Mouse (Mus musculus): ENCODE data around the gene Dlx3. TPM values are rescaled to one million over a fixed set of nuclear protein-coding genes. Genes with fewer than 3 reads are reported as not detected.
A peak's percentile ranks its signal among the peaks of the same experiment; 100 is the strongest.

Gene Dlx3
- total and polyA plus RNA-seq, 2 experiments from 2014 or later, result 0.23 to 0.37 TPM

DNA sequence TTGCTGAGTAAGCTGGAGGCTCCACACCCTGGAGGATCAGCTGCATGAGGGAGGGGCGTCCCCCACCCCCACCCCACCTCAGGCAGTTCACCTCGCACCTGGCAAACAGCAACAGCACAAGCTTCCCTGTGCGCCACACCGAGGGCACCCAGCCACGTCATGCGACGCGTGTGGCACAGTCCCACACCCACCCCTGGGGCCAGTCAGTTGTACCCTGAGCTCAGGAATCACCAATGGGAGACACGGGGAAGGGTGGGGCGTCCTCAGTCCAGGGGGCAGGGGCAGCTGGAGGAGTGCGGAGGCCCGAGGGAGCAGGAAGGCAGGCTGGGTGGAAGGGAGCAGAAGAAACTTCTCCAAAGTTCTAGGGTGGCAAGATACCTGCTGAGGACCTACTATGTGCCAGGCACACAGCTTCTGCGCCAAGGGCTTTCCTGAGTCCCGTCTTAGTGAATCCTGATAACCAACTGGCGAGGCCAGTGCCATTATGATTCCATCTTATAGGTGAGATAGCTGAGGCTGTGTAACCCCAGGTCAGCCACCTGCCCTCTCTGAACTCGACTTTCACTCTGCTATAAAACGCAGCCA, 10.8 kb downstream of the Dlx3 start:
- no peak overlapping the region for H3K9ac ChIP-seq (replicated peaks; ENCODE audit: low read length)
- H3K4me1 ChIP-seq (ENCODE audit: insufficient read depth, low read length), result peaks cover 7% of the 10 kb centered on the region; the same call in 1 of the 2 replicates
- H3K9me3 ChIP-seq (ENCODE audit: low read length), result no peaks in the 10 kb centered on the region
- no peaks in the 10 kb centered on the region for H3K27me3 ChIP-seq (ENCODE audit: insufficient read depth, low read length)
- no peak overlapping the region for H3K27ac ChIP-seq
- no peak overlapping the region for H3K4me3 ChIP-seq (ENCODE audit: low read length)
- WGBS, result 80% methylated on average over 17 of the region's 17 CpGs
- no peak for DNase-seq (ENCODE audit: low spot score)
- no peaks in the 10 kb centered on the region for H3K36me3 ChIP-seq (ENCODE audit: insufficient read depth, low read length)
- H3K4me2 ChIP-seq (ENCODE audit: low read depth, low read length), result no peak overlapping the region
- TF ChIP-seq CTCF (IDR thresholded peaks at IDR 0.05; ENCODE audit: low read depth), result no peak
- ATAC-seq, result no peak

DNA sequence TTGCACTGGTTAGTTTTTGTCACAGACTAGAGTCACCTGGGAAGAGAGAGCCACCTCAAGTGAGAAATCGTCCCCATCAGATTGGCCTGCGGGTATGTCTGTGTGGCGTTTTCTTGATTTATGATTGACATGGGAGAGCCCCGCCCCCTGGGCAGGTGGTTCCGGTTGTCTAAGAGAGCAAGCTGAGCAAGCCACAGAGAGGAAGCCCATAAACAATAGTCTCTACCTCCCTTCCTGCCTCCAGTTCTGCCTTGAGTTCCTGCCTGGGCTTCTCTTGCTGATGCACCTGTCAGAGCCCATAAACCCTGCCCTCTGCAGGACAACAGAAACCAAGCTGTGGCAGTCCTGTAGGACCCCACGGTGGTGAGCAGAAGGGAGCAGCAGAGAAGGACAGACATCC, 13.4 kb downstream of the Dlx3 start:
- WGBS, result 71% methylated on average over 6 of the region's 6 CpGs
- Histone ChIP-seq H3K4me2 (ENCODE audit: low read depth, low read length) (no peak overlapping the region), H3K4me1 (ENCODE audit: insufficient read depth, low read length) (no peaks in the 10 kb centered on the region), H3K9ac (replicated peaks; ENCODE audit: low read length) (no peak overlapping the region), H3K9me3 (ENCODE audit: low read length) (no peaks in the 10 kb centered on the region), H3K27me3 (ENCODE audit: insufficient read depth, low read length) (no peaks in the 10 kb centered on the region; the same call in 1 of the 2 replicates), H3K4me3 (ENCODE audit: low read length) (no peak overlapping the region), H3K27ac (no peak overlapping the region), H3K36me3 (ENCODE audit: insufficient read depth, low read length) (no peaks in the 10 kb centered on the region)
- no peak for TF ChIP-seq CTCF (IDR thresholded peaks at IDR 0.05; ENCODE audit: low read depth)
- ATAC-seq, result no peak
- no peak for DNase-seq (ENCODE audit: low spot score)

DNA sequence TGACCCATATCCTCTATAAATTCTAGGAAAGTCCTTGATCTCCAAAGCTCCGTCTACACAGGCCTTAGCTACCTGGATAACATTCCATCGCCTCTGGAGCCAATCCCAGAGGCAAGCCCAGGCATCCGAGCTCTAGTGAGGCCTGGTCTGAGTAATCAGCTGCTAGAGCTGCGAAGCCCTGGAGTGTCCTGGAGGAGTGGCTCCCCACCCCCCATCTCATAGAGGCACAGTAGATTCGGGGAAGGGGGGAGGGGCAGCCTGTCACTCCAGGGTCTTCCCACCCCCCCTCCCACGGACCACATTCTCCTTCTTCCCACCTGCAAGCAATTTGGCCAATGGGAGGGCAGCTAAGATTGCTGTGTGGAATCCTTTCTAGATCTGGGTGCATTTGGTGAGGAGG, 17.4 kb downstream of the Dlx3 start:
- Histone ChIP-seq H3K4me2 (ENCODE audit: low read depth, low read length) (no peak overlapping the region), H3K9me3 (ENCODE audit: low read length) (no peaks in the 10 kb centered on the region), H3K9ac (replicated peaks; ENCODE audit: low read length) (no peak overlapping the region), H3K4me1 (ENCODE audit: insufficient read depth, low read length) (no peaks in the 10 kb centered on the region), H3K36me3 (ENCODE audit: insufficient read depth, low read length) (no peaks in the 10 kb centered on the region), H3K4me3 (ENCODE audit: low read length) (no peak overlapping the region), H3K27me3 (ENCODE audit: insufficient read depth, low read length) (peaks cover 30% of the 10 kb centered on the region), H3K27ac (no peak overlapping the region)
- DNase-seq (ENCODE audit: low spot score), result no peak
- peak; percentile 31; the same call in 1 of the 2 replicates for ATAC-seq
- TF ChIP-seq CTCF (IDR thresholded peaks at IDR 0.05; ENCODE audit: low read depth), result no peak
- WGBS, result 25% methylated on average over 6 of the region's 6 CpGs

DNA sequence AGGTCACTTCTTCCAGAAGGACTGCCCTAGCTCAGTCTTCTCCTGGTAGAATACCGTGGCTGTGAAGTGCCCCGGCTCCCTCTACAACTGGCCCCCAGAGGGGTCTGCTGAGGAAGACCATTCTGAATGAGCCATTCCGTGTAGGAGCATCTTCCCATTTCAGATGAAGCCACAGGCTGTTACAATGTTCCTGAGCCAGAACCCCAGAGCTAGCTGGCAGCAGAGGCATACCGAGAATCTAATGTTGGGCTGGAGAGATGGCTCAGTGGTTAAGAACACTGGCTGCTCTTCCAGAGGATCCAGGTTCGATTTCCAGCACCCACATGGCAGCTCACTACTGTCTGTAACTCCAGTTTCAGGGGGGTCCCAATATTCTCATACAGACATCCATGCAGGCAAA, 20.0 kb downstream of the Dlx3 start:
- Histone ChIP-seq H3K27me3 (ENCODE audit: insufficient read depth, low read length) (peaks cover 51% of the 10 kb centered on the region), H3K4me2 (ENCODE audit: low read depth, low read length) (no peak overlapping the region), H3K9ac (replicated peaks; ENCODE audit: low read length) (no peak overlapping the region), H3K4me3 (ENCODE audit: low read length) (no peak overlapping the region), H3K9me3 (ENCODE audit: low read length) (no peaks in the 10 kb centered on the region), H3K4me1 (ENCODE audit: insufficient read depth, low read length) (no peaks in the 10 kb centered on the region), H3K27ac (no peak overlapping the region), H3K36me3 (ENCODE audit: insufficient read depth, low read length) (no peaks in the 10 kb centered on the region)
- DNase-seq (ENCODE audit: low spot score) (no peak), ATAC-seq (no peak)
- TF ChIP-seq CTCF (IDR thresholded peaks at IDR 0.05; ENCODE audit: low read depth), result no peak
- WGBS, result 51% methylated on average over 5 of the region's 5 CpGs

DNA sequence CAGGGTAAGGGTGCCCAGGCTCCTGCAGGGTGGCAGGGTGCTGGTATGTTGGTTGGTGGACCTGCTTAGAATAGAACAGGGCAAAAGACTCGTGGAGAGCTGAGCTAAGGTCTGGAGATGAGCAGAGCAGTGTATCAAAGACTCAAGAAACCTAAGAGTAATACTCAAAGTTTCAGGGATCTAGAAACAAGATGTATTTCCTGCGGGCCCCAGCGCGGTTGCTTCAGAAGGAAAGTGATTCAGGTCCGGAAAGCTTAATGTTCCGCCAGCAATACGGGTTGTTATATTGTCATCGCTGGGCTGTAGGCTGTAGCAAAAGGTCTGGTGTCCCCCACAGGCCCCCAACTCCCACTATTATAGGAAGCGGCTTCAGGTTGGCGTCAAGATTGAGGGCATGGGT, 22.3 kb downstream of the Dlx3 start:
- H3K27ac ChIP-seq, result no peak overlapping the region

DNA sequence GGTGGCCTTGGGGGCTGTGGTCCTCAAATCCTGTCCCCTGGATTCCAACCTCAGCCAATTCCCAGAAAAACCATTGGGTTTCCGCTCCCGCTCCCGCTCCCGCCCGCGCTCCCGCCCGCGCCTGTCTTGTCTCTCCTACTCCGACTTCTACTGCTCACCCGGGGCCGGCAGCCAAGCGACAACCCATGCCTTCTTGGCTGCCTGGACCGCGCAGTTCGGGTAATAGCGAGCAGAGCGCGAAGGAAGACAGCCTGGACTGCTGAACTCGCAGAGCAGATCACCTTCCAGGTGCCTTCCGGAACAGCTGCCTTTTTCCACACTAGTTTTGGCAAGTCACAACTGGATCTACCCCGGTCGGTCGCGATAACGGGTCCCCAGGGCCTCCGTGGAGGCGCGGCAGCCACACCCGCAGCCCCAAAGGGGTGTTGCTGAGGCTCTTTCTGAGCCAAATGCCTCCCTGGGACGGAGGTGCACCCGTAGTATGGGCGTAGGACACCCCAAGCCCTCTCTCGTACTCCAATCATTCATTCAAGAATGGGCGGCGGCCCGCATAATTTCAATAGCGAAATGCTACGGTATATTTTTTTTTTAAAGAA, 23.2 kb downstream of the Dlx3 start:
- Histone ChIP-seq H3K4me1 (ENCODE audit: insufficient read depth, low read length) (peaks cover 8% of the 10 kb centered on the region), H3K9me3 (ENCODE audit: low read length) (no peaks in the 10 kb centered on the region), H3K4me3 (ENCODE audit: low read length) (peak overlapping the region; percentile 16; the same call in 1 of the 2 replicates), H3K36me3 (ENCODE audit: insufficient read depth, low read length) (no peaks in the 10 kb centered on the region), H3K27me3 (ENCODE audit: insufficient read depth, low read length) (peaks cover 80% of the 10 kb centered on the region), H3K27ac (no peak overlapping the region), H3K9ac (replicated peaks; ENCODE audit: low read length) (no peak overlapping the region), H3K4me2 (ENCODE audit: low read depth, low read length) (peak overlapping the region; percentile 8; the same call in 1 of the 2 replicates)
- WGBS, result 3% methylated on average over 39 of the region's 39 CpGs
- no peak for TF ChIP-seq CTCF (IDR thresholded peaks at IDR 0.05; ENCODE audit: low read depth)
- ATAC-seq, result no peak
- DNase-seq (ENCODE audit: low spot score), result peak; percentile 29

More for the DNA sequence above, 22.3 kb downstream of the Dlx3 start:
- no peak overlapping the region for H3K4me3 ChIP-seq (ENCODE audit: low read length)
- no peaks in the 10 kb centered on the region for H3K9me3 ChIP-seq (ENCODE audit: low read length)
- ATAC-seq (no peak), DNase-seq (ENCODE audit: low spot score) (no peak)
- no peak overlapping the region for H3K9ac ChIP-seq (replicated peaks; ENCODE audit: low read length)
- no peak overlapping the region for H3K4me2 ChIP-seq (ENCODE audit: low read depth, low read length)
- H3K4me1 ChIP-seq (ENCODE audit: insufficient read depth, low read length), result peaks cover 8% of the 10 kb centered on the region
- H3K27me3 ChIP-seq (ENCODE audit: insufficient read depth, low read length), result peaks cover 71% of the 10 kb centered on the region
- no peaks in the 10 kb centered on the region for H3K36me3 ChIP-seq (ENCODE audit: insufficient read depth, low read length)
- 13% methylated on average over 10 of the region's 10 CpGs for WGBS
- no peak for TF ChIP-seq CTCF (IDR thresholded peaks at IDR 0.05; ENCODE audit: low read depth)

DNA sequence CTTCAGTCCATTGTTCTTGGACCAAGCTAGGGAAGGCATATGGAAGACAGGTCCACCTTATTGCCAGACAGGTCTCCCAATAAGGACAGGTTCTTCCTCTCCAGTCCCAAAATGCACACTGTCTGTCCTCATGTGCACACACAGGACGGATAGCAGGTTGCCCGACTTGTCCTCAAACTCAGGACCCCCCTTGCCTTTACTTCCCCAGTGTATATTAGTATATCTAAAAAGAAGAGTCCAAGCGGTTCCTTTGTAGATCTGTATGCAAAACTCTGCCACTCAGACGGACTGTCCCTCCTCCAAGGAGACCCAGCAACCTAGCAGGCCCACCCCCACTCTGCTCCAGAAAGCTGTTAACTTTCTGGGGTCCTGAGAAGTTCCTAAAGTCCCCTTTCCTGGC, 23.7 kb downstream of the Dlx3 start:
- 6% methylated on average over 4 of the region's 4 CpGs for WGBS
- Histone ChIP-seq H3K27me3 (ENCODE audit: insufficient read depth, low read length) (peaks cover 85% of the 10 kb centered on the region), H3K27ac (no peak overlapping the region), H3K4me2 (ENCODE audit: low read depth, low read length) (no peak overlapping the region), H3K4me1 (ENCODE audit: insufficient read depth, low read length) (peaks cover 8% of the 10 kb centered on the region), H3K4me3 (ENCODE audit: low read length) (no peak overlapping the region), H3K9ac (replicated peaks; ENCODE audit: low read length) (no peak overlapping the region), H3K36me3 (ENCODE audit: insufficient read depth, low read length) (no peaks in the 10 kb centered on the region), H3K9me3 (ENCODE audit: low read length) (no peaks in the 10 kb centered on the region)
- no peak for TF ChIP-seq CTCF (IDR thresholded peaks at IDR 0.05; ENCODE audit: low read depth)
- ATAC-seq (no peak), DNase-seq (ENCODE audit: low spot score) (no peak)

All from hindbrain, postnatal 0 days (tissue).